Mouse (Mus musculus): ENCODE data around the gene Rrbp1. TPM values are rescaled to one million over a fixed set of nuclear protein-coding genes. Genes with fewer than 3 reads are reported as not detected.

Gene Rrbp1
- polyA plus RNA-seq, 1 experiment, result 72.4 TPM

DNA sequence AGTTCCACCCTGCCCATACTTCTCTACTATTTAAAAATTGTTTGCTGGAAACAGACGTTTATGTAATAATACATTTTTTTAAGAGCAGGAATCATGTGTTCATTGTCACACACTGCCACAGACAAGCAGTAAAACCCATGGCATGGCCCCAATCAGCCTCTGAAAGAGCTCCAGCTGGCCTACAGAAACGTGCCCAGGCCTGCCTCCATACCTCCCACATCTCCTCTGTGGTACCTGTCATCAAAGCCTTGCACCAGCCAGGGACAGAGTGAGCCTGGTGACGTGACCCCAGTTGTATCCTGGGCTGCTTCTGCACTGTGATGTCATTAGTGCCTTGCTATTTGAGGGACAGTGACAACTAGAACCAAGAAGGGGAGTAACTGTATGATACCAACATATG lies 28.2 kb downstream of the Rrbp1 start:
- no peak for TF ChIP-seq GATA1 (IDR thresholded peaks at IDR 0.05; ENCODE audit: low read length)

DNA sequence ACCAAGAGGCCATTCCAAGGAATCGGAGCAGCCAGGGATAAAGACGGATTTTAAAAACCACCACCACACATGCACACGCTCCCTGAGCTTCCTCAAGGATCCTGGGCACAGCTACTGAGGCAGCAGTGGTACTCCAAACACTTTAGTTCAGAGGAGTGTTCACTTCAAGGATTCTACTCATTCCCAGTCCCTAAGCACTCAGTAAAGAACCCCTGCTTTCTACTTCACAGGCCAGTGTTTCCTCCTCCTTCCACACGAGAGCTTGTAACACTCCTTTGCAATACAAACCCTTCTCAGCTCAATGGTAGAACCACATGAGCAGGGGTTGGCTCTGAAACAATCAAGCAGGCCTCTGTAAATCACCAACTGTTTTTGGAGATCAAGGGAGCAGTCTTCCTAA lies 28.9 kb downstream of the Rrbp1 start:
- no peak for TF ChIP-seq GATA1 (IDR thresholded peaks at IDR 0.05; ENCODE audit: low read length)

DNA sequence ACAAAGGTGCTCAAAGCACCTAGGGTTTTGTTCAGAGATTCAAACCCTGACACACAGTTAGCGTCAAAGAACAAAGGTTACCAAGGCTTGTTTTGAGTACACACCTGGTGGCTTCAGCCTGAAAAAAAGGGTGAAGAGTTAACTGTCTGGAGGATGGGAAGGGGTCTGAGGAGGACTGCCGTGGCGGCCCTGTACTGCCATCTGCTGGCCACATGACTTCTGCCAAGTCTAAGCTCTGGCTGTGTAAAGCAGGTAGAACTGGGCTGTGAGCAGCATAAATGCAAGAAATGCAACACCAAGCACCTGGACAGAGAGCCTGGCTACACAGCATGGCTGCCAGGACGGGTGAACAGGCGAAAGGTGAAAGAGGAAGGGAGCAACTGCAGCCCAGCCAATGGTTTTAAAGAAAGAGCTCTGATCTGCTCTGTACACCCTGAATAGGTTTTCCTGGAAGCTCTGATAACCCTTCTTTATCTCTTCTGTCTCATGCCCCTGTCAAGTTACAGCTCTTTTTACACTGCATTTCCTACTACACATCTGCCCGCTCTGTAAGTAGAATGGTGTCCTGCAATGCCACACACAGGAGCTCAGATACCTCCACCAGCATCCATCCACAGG lies 30.2 kb downstream of the Rrbp1 start:
- no peak for TF ChIP-seq GATA1 (IDR thresholded peaks at IDR 0.05; ENCODE audit: low read length)

DNA sequence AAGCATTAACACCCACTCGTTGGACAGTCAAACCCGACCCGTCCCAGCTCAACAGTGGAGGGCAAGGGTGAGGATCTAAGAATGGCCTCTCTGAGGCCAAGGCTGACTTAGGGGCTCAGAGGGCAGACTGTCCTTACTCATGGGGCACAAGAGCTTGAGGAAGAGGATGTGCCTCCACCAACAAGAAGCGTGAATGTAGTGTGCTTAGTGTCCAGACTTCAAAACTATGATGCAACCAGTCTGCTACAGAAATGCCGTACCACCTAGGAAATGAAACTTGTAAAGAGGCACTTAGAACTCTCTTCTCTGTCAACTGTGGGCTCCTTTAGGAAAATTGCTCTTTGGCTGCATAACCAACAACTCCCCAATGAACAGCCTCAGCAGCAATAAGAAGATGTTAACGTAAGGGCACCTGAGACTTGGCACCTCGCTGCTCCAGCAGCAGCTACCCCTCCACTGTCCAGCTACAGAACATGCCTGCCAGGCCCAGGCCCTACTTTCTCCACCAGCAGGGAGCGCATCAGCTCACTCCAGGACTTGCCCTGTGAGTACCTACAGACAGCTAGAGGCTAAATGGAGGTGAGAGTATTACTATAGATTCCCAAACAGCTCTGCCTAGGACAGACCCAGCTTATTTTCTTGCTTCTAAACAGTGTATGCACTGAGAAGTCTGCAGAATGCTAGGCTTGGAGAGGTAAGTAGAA lies 32.5 kb downstream of the Rrbp1 start:
- no peak for TF ChIP-seq GATA1 (IDR thresholded peaks at IDR 0.05; ENCODE audit: low read length)

DNA sequence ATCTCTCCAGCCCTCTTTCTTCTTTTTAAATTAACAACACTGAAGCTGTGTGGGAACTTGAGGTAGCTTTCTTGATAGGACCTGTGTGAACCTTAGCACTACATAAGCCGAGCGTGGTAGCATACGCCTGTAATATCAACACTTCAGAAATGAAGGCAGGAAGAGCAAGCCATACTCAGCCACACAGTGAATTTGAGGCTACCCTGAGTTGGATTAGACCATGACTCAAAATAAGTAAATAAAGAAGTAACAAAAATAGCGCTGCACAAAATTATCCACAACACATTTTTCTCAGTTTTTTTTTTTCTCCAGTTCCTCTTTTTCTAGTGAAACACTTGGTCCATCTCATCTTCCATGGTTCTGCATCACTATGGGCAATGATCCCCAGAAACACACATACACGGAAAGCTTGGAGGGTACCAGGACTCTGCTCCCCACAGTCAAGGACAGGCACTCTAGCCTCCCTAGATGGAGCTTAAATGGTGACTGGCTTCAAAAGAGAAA lies 35.9 kb downstream of the Rrbp1 start:
- no peak for TF ChIP-seq GATA1 (IDR thresholded peaks at IDR 0.05; ENCODE audit: low read length)

DNA sequence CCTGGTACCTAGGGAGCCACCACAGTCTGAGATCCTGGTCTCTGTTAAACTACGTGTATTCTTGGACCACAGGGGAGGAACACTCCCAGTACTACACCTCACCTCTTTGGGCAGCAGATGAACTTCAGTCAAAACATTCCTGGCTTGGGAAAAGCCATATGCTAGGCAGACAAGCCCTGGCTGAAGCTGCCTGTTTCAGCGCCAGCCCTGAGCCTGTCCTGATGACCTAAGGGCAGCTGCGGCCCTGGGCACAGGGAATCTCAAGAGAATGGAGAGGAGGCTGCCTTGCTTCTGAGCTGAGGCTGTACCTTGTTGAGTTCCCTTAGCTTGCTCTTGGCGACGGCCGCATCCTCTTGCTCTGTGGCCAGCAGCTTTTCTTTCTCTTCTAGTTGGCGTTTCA lies 37.9 kb downstream of the Rrbp1 start:
- no peak for TF ChIP-seq GATA1 (IDR thresholded peaks at IDR 0.05; ENCODE audit: low read length)

DNA sequence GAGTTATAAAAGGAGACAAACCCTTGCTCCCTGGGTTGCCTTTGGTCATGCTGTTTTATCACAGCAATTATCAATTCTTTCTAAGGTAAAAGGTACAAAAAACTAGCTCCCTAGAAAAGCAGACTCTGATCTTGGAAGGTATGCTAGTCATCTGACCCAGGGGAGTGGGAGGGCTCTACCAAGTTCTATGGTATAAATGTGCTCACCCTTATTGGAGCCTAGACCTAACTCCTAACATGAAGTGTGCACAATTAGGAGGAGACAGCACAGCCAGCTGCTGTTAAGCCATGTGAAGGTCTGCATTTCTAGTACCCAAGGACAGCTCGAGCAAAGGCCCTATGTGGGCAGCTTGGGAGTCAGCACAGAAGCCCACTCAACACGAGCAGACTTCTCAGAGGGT lies 39.2 kb downstream of the Rrbp1 start:
- no peak for TF ChIP-seq GATA1 (IDR thresholded peaks at IDR 0.05; ENCODE audit: low read length)

DNA sequence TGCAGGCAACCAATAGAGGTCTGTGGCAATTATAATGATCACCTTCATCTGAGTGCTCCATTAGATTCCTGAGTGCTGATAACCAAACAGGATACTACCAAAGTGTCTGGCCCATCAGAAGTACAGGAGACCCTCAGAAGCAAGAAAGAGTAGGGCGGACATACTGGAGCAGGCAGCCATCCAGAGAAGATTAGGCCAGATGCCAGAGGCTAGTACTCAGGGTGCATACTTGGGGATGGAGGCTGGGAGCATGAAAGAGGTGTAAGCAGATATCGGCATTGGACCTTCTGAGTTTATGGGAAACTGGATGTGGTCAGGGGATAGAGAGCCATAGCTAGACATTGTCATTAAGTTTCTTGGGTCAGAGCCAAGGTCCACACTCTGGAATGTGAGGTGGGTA lies 40.2 kb downstream of the Rrbp1 start:
- TF ChIP-seq GATA1 (IDR thresholded peaks at IDR 0.05; ENCODE audit: low read length), result no peak

DNA sequence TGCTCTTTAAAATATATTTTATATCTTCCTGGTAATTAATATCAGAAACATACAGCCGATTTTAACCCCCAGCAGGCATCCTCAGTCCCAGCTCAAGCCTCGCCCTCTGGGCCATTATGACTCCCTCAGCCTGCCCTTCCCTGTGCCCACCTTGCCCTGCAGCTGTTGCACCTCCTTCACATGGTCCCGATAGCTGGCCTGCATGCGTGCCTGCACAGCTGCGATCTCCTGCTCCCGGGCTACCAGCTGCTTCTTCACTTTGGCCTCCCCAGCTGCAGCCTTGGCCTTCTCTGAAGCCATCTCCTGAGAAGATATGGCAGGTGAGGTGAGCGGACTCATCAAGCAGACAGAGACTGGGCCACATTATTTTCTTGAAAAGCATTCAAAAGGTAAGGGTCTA lies 41.8 kb downstream of the Rrbp1 start:
- TF ChIP-seq GATA1 (IDR thresholded peaks at IDR 0.05; ENCODE audit: low read length), result no peak

DNA sequence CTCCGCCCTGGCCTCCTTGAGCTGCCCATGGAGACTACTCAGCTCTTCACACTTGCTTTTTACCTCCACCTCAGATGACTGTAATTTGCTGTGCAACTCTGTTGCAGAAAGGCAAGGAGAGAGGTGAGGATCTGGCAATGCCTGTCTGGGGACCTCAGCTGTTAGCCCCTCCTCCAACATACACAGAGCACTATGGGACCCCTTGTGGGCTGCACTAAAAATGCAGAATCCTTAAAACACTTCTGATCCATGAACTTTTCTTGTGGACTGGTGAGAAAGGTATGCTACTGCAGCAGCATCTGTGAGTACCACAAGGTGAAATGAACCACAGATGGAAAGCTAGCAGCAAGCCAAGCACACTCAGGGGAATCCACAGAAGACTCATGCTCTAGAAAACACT lies 47.7 kb downstream of the Rrbp1 start:
- no peak for TF ChIP-seq GATA1 (IDR thresholded peaks at IDR 0.05; ENCODE audit: low read length)

DNA sequence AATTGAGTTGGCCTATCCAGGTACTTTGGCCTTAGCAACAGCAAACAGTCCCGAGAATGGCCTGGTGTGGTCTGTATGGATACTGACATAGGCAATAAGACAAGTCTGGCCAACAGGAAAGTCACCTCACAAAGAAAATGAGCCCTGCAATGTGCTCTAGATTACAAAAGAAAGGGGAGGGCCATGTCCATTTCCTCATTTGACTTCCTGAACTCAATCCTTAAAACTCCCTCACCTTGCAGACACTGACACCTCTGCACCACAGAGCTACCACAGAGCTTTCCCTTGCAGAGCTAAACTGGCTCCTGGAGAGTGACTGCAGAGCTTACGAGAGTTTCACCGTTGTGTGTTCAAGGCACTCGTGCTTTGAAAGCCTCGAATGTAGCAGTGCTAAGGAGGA lies 48.9 kb downstream of the Rrbp1 start:
- no peak for TF ChIP-seq GATA1 (IDR thresholded peaks at IDR 0.05; ENCODE audit: low read length)

DNA sequence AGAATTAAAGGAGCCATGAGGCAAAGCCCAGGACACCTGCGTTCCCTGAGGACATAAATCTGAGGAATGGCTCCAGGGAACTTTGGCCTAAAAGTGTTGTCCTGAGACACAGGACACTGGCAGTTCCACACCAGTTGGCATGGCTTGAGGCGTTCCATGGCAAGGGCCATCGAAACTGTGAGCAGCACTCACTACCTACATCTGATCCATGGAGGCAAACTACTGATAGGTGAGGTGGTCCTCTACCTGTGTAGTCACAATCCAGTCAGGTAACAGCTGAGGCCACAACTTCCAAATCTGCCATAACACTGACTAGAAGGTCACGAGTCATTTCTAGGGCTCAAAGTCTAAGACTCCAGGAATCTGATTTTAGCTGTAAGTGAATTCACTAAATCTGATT lies 55.3 kb downstream of the Rrbp1 start:
- TF ChIP-seq GATA1 (IDR thresholded peaks at IDR 0.05; ENCODE audit: low read length), result no peak

DNA sequence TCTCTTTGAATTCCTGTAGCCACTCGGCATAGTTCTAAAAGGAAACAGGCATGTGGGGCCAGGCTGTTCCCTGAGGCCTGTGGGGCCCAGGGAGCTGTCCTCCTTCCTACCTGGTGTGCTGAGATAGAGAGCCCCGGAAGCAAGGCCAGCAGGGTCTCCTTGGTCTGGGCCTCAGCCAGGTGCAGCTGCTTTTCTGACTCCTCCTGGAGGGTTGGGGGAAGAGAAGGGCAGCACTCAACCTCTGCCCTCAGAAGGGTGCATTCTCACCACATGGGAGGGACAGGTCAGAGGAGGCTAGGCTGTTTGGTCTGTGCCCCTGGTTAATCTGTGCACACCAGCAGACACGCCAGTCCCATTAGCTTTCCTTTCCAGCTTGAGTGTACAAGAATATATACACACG lies 56.1 kb downstream of the Rrbp1 start:
- TF ChIP-seq GATA1 (IDR thresholded peaks at IDR 0.05; ENCODE audit: low read length), result no peak

DNA sequence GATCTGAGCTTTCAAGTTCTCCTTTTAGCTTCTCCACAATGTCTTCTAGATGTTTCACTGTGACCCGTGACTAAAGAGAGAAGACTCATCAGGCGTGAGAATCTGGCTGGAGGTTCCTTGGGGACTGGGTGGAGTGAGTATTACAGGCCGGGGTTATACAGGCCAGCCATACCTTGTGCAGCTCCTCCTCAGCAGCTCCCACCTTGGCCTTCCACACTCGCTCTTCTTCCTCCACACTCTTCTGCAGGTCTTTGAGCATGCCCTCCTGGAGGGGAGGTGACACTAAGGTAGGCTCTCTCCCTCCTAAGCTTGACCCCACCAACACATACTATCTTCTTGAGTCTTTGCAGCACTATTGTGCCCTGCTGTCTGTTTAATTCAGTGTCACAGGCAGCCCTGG lies 57.1 kb downstream of the Rrbp1 start:
- no peak for TF ChIP-seq GATA1 (IDR thresholded peaks at IDR 0.05; ENCODE audit: low read length)

DNA sequence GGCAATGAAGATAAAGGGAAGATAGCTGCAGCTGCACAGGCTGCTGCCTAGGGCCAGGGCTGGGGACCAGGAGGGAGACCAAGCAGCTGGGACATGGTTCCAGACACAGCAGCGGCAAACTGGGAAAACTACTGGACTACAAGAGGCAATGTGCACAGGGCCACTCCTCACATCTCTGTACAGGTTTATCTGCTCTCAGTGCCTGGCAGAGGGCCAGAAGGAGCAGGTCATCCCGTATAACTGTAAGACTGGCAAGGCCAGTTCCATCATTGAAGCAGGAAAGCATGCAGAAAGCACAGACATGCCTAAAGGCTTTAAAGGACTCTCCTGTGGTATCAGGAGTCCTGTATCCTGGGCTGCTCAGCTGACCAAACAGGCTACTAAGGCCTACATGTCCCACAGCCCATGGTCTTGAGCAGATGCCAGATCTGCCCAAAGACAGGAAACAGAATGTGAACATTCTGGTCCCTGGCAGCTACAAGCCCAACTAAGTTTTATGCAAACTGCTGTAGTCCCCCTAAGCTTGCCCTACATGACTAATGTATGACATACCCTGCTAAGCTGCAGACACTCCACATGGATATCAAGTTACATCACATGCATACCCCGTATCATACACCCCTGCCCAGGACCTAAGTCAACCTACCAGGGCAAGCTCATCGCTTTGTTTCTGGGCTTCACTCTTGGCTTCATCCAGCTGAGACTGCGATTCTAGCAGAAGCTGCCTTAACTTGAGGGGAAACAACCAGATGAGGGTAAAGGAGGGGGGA lies 59.3 kb downstream of the Rrbp1 start:
- no peak for TF ChIP-seq GATA1 (IDR thresholded peaks at IDR 0.05; ENCODE audit: low read length)

DNA sequence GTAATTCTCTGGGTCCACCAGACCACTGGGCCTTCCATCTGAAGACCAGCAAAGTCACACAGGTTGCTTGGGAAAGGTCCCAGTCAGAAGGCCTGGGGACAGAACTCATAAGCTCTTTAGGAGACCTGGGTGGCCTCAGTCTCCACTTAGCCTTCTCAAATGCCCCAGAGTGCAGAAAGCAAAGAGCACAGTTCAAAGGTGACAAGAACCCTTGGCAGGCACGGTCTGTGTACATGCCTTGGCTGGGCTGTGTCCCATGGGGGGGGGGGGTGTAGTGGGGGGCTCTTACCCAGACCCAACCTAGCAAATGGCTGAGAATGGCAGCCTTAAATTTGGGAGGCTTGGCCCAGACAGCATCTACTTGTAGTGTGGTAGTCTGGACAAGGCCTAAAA lies 60.0 kb downstream of the Rrbp1 start:
- no peak for TF ChIP-seq GATA1 (IDR thresholded peaks at IDR 0.05; ENCODE audit: low read length)

Data from G1E-ER4 (cell line).